Mouse (Mus musculus) left cerebral cortex, postnatal 10 days (tissue): Measurements from ENCODE around the gene Chmp2a. TPM values are rescaled to one million over a fixed set of nuclear protein-coding genes. Genes with fewer than 3 reads are reported as not detected.

Source experiments
- DNase-seq, 2 experiments: peaks; one replicate each; pipeline ENCODE4 v3.0.0; 2021 to 2022; ENCODE audit warnings: low spot score in 2 of 2, mixed read lengths in 1 of 2; ENCODE audit errors: extremely low spot score in 1 of 2
- intact Hi-C: fragments of 180-260 bp; cut with DNase I; formaldehyde crosslinking; loops from one replicate; pipeline ENCODE4 v1.15.1; 2025
- total RNA-seq, 2 experiments: library from RNA; stranded (reverse); gene quantifications; 2 replicates each; pipeline ENCODE4 v1.2.3; 2021

Chmp2a gene
- total RNA-seq, 2 experiments from 2014 or later, result 133 to 134 TPM

DNA sequence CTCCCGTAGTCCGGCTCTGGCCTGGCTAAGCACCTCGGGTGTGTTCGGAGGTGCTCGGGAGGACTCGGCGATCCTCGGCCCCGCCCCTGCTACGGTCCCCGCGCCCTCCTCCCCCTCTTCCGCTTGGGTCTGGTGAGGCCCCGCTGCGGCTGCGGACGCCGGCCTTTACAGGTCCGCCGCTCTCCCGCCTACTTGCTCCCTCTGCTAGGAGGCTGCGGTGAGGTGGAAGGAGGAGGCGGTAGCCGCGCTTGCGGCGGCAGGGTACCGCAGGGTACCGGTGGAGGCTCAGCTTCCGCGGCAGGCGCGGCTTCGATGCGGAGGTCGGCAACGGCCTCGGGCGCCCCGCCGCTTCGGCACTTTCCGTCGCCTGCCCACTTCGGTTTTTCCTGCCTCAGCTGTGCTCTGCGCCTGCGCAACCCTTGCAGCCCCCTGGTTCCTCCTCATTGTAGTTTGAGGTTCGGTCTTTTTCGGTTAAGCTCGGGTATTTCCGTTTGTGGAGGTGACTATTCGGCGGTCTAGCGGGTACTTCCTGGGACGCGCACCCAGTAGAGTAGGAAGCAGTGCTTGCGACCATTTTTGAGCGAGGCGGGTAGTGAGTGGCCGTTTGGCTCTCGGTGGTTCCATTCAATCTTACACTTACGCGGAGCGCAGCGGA lies 3.4 kb upstream of the Chmp2a start, which contains the start of gene Ube2m:
TSS of gene Ube2m (minus strand) at position 375 of the 655 bp plus-strand sequence.
- intact Hi-C loops, result no loop called here
- peak; percentile 99 to 100 for DNase-seq

DNA sequence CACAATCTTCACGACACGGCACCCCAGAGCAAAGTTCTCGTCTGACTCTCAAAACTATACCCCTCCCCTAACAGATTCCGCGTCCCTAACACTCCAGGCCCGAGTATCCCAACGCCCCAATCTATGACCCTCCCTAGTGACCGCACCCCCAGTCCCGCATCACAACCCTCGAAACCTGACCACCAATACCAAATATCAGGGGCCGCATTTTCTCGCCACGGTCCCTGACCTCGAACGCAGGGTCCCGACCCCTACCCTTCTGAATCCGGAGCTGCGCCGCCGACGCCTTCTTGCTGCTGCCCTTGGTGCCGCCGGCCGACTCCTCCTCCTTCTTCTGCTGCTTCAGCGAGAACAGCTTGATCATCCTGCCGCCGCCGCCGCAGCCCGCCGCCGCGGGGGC lies 2.8 kb upstream of the Chmp2a start:
- DNase-seq, result no peak
- intact Hi-C loops, result no loop called here

DNA sequence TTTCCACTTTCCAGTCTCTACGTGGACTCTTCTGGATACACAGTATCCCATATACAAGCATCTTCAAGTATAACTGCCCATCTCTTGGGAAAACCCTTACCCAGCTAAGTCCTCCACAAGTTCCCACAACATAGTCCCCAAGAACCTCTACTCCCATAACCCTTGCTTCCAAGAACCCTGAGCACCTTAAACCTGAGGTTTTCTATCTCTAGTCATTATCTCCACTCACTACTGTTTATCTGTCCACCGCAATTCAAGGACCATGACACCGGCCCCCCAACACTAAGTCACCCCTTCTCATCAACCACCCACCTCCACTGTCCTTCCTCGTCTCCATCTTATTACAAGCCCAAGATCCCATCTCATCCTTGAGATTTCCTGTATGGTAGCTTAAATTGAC lies 2.2 kb upstream of the Chmp2a start:
- intact Hi-C loops, result no loop called here
- DNase-seq, result no peak

DNA sequence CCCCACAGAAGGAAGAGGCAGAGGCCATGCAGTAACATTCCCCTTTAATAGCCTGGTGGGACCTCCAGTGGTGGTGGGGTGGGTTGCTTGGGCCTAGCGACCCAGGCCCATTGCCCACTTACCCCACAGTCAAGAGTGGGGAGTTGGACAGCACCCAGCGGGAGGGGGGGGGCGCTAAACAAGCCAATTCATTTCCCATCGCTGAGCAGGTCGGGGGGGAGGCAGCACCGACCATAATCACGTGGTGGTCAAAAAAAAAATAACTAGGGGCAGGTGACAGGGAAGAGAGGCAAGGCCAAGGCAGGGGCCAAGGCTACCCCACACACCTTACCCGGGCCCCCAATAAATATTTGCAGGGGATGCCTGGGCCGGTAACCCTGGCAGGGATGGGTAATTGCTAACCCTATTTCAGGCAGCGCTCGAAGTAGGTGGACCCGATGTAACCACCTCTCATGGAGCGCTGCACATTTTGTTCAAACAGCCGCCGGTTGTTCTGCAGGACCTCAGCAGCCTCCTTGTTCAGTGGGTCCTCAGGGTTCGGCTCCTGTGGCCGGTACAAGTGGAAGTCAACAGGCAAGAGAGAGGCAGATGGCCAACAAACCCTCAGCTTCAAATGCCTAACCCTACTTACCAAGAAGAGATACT lies 726 bp upstream of the Chmp2a start:
- peak in 1 of 2 experiments; percentile 60 for DNase-seq
- intact Hi-C loops, result no loop called here

DNA sequence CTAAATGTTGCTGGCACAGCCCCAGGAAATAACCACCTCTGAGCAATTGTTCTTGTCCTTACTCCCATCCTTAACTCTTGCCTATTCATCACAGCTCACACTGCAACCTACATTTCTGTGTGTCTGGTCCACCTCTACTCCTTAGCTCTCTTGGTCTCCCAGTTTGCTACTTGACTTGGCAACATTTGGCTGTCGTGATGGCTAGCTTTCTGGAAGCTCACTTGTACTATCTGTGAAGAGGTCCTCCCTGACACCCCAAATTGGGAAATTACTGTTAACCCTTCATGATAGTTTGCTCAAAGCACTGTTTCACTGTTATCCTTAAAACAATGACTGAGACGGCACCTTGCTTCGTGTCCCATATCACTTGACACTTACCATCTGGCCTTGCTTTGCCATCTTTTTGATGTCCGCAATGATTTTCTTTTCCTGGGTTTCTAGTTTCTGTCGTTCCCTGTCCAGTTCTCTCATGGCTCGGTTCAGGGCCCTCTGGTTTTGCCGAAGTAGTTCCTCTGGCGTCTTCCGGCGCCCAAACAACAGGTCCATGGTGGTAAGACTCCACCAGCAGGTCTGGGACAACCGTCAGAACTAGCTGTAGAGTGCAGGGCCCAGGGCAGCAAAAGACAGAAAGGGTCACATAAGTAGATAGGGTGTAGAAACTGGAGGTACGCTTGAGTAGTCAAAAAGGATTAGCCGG lies 1.0 kb downstream of the Chmp2a start:
- intact Hi-C loops, result no loop called here
- DNase-seq, result peak in 1 of 2 experiments; percentile 31

DNA sequence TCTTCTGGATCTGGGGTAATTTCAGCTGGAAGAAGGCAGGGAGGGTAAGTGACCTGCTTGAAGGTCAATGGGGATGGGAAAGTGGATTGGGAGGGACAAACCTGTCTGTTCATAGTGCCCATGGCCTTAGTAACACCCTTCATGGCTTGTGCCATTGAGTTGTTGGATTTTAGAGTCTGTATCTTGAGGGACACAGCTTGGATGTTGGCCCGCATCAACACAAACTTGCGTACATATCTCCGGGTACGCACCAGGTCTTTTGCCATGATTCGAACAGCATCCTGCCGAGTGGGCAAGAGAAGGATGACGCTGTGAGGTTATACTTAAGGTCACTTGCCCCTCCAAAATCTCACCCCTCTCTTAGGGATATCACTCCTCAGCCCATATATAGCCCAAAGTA lies 2.1 kb downstream of the Chmp2a start:
- intact Hi-C loops, result no loop called here
- no peak for DNase-seq

DNA sequence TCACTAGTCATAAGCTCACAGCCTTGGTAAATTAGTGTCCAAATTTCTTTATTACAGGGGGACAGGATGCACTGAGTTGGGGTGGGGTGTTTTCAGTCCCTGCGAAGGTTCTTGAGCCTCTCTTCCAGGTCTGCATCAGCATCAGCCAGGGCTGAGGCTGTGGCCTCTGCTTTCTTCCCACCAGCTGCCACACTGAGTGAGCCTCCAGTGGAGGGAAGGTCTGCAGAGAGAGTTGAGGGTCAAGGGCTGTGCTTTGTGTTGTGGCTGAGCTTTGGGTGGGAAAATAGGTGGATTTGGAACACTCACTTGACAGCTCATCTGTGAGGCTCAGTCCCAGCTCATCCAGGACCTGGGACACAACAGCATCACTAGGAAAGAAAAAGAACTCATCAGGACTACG lies 2.6 kb downstream of the Chmp2a start:
- no peak for DNase-seq
- intact Hi-C loops, result no loop called here

DNA sequence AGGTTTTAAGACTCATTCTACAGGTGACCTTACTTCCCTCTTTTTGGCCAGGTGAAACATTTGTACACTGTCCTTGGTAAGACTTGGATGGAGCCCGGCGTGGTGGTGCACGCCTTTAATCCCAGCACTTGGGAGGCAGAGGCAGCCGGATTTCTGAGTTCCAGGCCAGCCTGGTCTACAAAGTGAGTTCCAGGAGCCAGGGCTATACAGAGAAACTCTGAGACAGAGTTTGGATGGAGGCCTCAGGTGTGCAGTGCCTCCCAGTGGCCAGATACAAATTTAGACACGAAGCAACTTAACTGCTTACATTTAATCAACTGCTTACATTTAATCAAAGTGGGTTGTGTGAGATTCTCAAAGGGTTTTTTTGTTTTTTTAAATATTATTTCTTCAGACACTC lies 3.5 kb downstream of the Chmp2a start:
- intact Hi-C loops, result no loop called here
- peak; percentile 7 to 42 for DNase-seq

DNA sequence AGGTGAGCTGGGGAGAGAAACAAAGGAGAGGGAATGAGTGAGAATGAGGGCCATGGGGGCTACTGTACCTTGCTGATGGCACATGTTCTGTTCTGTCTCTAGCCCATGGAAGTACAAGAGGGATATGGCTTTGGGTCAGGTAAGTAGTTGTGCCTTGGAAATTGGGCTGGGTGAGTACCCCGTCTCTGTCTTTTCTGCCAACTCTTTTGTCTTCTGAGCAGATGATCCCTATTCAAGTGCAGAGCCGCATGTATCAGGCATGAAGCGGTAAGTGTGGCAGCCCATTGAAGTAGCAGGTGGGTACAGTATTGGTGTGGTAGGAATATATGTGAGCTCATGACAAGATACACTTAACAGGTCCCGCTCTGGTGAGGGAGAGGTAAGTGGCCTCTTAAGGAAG lies 5.6 kb downstream of the Chmp2a start:
- DNase-seq, result no peak
- intact Hi-C loops, result no loop called here

DNA sequence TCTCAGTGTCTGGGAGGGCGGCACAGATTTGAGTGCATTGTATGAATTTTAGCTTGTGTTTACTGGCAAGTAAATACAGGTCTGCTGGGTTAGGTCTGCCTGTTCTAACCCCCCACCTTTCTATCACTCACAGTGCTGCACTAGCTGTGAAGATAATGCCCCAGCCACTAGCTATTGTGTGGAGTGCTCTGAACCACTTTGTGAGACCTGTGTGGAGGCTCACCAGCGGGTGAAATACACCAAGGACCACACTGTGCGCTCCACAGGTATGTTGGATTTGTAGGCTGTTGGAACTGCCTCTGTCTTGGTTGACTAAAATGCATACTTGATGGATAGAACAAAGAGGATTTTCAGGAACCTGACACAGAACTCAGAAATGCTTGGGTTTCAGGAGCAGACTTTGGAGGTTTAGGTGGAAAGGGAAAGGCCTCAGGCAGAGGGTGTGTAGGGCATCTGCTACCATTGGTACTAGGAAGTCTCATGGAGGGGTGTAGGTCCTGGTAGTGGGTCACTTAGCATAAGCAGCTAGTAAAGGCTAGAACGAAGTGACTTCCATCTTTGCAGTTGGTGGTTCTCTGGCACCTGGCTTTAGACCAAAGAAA lies 9.0 kb downstream of the Chmp2a start:
- DNase-seq, result no peak
- intact Hi-C loops, result loop anchor here (2.0 kb wide), 1 partner anchor 17 kb away; no protein-coding TSS in a partner anchor

DNA sequence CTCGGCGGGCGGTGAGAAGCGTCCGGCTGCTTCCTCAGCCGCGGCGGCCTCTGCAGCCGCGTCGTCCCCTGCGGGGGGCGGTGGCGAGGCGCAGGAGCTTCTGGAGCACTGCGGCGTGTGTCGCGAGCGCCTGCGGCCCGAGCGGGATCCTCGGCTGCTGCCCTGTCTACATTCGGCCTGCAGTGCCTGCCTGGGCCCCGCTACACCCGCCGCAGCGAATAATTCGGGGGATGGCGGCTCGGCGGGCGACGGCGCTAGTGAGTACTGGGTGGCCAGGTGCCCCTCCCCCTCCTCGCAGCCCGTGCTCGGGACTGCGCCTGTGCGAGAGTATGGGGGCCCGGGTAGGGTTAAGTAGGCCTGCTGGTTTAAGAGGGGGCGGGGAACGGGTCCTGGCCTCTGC lies 9.8 kb downstream of the Chmp2a start:
- peak; percentile 80 to 94 for DNase-seq
- intact Hi-C loops, result loop anchor here (2.0 kb wide), 1 partner anchor 16 kb away; no protein-coding TSS in a partner anchor

DNA sequence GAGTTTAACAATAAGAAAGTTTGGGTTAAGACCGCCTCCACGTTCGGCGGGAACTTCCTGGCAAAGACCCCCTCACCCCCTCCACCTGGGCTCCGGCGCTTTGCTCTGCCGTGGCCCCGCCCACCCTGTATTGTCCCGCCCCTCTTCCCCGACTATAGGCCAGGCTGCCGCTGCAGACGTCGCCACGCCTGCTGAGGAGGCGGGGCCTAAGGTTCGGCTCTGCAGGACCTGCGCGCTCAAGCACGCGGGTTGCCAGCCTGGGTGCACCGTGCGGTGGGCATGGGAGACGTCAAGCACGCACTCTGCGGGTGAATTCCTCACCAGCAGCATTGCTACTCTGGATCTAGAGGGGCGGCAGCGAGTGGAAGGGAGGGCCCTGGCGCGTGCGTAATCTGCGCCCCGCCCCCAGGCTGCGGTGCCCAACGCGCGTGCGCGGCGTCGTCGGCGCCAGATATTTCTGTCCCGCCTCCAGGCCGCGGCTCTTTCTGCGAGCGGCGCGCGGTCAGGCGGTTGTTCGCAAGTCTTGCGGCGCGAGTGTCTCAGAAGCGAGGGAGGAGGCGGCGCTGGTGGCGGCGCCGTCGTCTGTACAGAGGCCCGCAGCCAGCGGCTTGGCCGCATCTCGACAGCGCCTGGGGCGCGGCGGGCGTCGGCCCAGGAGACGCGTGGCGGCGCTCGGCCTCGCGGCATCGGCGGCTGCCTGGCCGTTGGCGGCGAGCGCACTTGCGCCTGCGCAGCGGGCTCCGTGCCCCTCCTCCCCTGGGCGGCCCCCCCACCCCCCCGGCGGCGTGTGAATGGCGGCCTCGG lies 10.5 kb downstream of the Chmp2a start:
- intact Hi-C loops, result loop anchor here (2.0 kb wide), 1 partner anchor 15 kb away; no protein-coding TSS in a partner anchor
- peak; percentile 91 to 96 for DNase-seq

DNA sequence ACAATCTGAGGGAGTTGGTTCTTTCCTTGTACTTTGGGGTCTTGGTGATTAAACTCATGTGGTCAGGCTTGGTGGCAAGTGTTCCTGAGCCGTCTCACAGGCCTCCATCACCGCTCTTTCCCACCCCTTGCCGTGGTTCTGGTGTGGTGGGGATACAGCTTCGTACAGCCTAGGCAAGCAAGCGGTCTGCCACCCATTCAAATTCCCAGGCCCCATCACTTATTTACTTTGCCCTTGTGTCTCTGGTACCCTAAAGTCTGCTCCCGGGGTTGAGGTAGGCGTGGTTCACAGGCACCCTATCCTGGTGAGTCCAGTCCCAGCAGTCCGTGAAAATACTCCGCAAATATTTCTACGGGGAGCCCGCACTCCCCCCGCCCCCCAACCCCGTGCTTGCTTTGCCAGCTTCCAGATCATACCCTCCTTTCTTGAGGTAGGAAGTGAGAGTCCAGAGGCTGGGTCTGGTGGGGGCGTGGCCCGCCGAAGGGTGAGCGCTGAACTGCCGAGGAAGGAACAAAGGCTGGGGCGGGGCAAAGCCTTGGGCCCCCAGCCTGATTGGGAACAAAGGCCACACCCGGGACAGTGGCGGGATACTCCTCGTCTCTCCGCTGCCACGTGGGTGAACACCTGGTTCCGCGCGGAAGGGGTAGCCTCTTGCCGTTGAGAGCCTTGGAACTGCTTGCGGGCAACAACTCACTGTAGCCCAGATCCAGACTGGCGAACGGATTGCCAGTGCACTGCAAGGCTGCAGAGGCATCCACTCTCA lies 11.7 kb downstream of the Chmp2a start:
- DNase-seq, result peak in 1 of 2 experiments; percentile 86
- intact Hi-C loops, result no loop called here

DNA sequence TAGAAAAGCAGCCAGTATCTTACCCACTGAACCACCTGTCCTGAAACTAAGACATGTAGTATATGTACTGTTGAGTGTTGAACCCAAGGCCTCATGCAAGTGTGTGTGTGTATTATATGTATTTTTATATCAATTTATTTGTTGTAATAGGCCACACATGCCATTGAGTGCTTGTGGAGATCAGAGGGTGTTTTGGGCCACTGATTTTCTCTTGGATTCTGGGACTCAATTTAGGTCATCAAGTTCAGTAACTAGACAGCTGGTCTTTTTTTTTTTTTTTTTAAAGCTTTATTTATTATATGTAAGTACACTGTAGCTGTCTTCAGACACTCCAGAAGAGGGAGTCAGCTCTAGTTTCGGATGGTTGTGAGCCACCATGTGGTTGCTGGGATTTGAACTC lies 19.4 kb downstream of the Chmp2a start:
- intact Hi-C loops, result no loop called here
- no peak for DNase-seq

DNA sequence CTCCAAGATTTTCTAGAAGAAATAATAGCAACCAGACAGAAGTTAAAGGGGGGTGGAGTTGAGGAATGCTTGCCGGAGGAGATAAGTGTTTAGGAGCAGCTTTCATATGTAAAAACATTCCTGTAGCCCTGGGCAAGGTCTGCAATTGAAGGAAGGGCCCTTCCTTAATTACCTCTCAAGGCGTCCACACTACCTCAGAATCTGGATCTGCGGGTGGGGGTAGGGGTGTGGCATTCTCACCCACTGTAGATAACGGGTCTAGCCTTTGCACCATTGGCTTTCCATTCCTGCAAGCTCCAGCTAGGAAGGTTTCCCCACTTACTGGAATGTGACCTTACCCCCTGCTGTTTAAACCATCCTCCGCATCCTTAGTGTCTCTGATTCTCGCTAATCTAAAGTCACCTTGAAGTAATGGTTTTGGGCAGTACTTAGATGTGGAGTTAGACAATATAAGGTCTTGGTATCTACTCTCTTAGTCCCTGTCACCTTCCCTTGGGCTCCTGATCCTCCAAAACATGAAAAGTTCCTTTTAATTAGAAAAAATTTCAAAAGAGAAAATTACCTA lies 20.2 kb downstream of the Chmp2a start:
- intact Hi-C loops, result no loop called here
- DNase-seq, result no peak

DNA sequence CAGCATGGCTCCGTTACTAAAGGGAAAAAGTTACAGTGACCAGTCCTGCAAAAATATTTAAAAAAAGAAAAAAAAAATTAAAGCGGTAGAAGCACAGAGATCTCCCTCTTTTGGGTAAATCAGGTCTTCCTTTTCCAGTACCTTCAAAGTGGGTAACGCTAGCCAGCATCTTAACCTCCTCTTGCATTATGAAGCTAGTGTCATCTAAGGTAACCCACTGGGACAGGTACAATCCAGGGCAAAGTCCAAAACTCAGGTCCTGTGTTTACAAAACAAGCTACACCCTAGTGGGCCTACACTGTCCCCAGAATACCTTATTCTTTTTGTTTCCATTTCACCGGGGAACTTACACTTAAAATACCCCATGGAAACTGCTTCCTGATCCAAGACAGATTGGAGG lies 20.9 kb downstream of the Chmp2a start:
- intact Hi-C loops, result no loop called here
- no peak for DNase-seq

DNA sequence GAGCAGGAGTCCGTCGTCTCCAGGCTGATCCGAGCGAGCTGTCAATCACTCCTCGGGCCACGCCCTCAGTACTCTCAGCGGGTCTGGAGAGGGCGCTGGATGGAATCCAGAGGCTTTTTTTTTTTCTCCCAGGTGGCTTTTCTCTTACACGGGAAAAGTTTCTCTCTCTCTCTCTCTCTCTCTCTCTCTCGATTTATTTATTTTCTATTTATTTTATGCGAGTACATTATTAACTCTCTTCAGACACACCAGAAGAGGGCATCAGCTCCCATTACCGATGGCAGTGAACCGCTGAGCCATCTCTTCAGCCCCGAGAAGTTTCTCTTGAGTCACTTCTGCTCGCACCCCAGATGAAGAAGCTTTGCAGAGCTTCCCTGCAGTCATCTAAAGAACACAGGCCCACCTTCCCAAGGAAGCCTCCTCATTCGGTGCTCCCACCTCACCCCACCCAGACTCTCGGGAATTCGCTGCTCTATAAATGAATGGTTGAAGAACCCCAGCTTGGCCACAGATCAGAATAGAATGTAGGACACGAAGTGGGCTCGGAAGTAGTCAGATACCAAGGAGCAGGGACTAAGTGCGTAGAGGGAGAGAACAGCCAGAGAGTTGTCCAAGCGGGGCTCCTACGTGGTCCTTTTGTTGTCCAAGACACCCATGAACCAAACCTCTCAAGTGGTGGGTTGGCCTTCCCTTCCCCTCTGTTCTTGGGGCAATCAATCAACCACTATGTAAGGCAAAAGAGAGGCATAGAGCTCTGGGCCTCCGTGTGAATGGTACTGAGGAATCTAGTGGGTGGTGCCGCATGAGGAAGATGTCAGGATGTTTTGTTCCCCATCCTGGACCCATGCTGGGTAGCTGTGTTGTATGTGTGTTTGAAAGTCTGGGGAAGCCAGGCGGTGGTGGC lies 24.4 kb downstream of the Chmp2a start, which contains the start of gene Zbtb45:
TSS of gene Zbtb45 (minus strand) at position 30 of the 904 bp plus-strand sequence.
- peak in 1 of 2 experiments; percentile 53 for DNase-seq
- intact Hi-C loops, result no loop called here
